Mouse (Mus musculus) liver, adult 2 months (tissue): ENCODE measurements around the gene Il11. TPM values are rescaled to one million over a fixed set of nuclear protein-coding genes. Genes with fewer than 3 reads are reported as not detected.
"Not testable (repeated sequence)": the region's sequence is repeated elsewhere in the genome, so short reads cannot be mapped to it uniquely, and the experiment has no call there.

Source experiments
- DNase-seq: peaks from one replicate; pipeline ENCODE4 v3.0.0-alpha.2; 2011; ENCODE audit warnings: low read depth, low spot score; ENCODE audit errors: extremely low read depth
- H3K27ac ChIP-seq: fragments of 200-500 bp; replicated peaks from 2 replicates; pipeline ENCODE4 v1.5.1; 2012; ENCODE audit warnings: low read depth, mild to moderate bottlenecking, control low read depth, inconsistent platforms, low read length; ENCODE audit not compliant: insufficient read depth
- H3K27me3 ChIP-seq: fragments of 200-500 bp; 2 replicates; pipeline ENCODE4 v1.6.1; 2012; ENCODE audit warnings: mild to moderate bottlenecking, moderate library complexity, low read length, inconsistent platforms; ENCODE audit not compliant: control insufficient read depth, insufficient read depth
- H3K36me3 ChIP-seq: fragments of 200-500 bp; 2 replicates; pipeline ENCODE4 v1.6.1; 2012; ENCODE audit warnings: low read length, inconsistent platforms; ENCODE audit not compliant: control insufficient read depth, insufficient read depth
- H3K4me1 ChIP-seq: fragments of 200-500 bp; 2 replicates; pipeline ENCODE4 v1.6.1; 2011; ENCODE audit warnings: low read length; ENCODE audit not compliant: control insufficient read depth, insufficient read depth
- H3K4me3 ChIP-seq: fragments of 200-500 bp; 2 replicates; pipeline ENCODE4 v1.5.1; 2011; ENCODE audit warnings: low read depth, mild to moderate bottlenecking, control low read depth, low read length, moderate library complexity; ENCODE audit not compliant: insufficient read depth
- H3K79me2 ChIP-seq: fragments of 200-500 bp; 2 replicates; pipeline ENCODE4 v1.6.1; 2012; ENCODE audit warnings: inconsistent platforms, mild to moderate bottlenecking, low read length, moderate library complexity; ENCODE audit not compliant: control insufficient read depth, insufficient read depth
- H3K9ac ChIP-seq: fragments of 200-500 bp; 2 replicates; pipeline ENCODE4 v1.6.1; 2012; ENCODE audit warnings: low read depth, mild to moderate bottlenecking, control low read depth, inconsistent platforms, low read length
- CTCF ChIP-seq: fragments of 200-500 bp; IDR thresholded peaks from 2 replicates; pipeline ENCODE4 v1.5.1; 2011; ENCODE audit warnings: low read depth, low read length, control low read depth
- POLR2A ChIP-seq: fragments of 200-500 bp; IDR thresholded peaks from 2 replicates; pipeline ENCODE4 v1.6.1; 2011; ENCODE audit warnings: low read length, control low read depth; ENCODE audit not compliant: insufficient read depth; ENCODE audit errors: extremely low read depth
- WGBS: fragments of 180-500 bp; shearing (Covaris S2); methylation state at CpG from one replicate; pipeline ENCODE4 v1.1.7; 2018; 5-methylcytosine and 5-hydroxymethylcytosine counted together
- polyA plus RNA-seq: library from polyadenylated mRNA; depleted of rRNA; stranded (reverse); fragments of >200 nt; gene quantifications from 2 replicates; pipeline ENCODE4 v1.2.3, GENCODE M21; 2012; rRNA removed
- total RNA-seq: library from RNA; depleted of rRNA; stranded (reverse); fragments of >200 nt; gene quantifications from 2 replicates; pipeline ENCODE4 v1.2.3, GENCODE M21; 2014; rRNA removed

Gene Il11
- total RNA-seq (not detected in 2 replicates), polyA plus RNA-seq (0.09 TPM in 1 of 2 replicates, not detected in the other)

- H3K27me3 ChIP-seq: peaks cover 3% of the 10 kb centered on the region; the same call in 1 of the 2 replicates
- H3K4me3 ChIP-seq: no peak within 1 kb of the TSS
- peaks cover 4% of the 10 kb centered on the region; the same call in 1 of the 2 replicates for H3K79me2 ChIP-seq
- H3K9ac ChIP-seq: no peak within 1 kb of the TSS
- H3K4me1 ChIP-seq: no peaks in the 10 kb centered on the region
- H3K27ac ChIP-seq: no peak within 1 kb of the TSS
- TF ChIP-seq POLR2A (no peak), CTCF (no peak)
- 83% methylated on average over 2 of the region's 2 CpGs for WGBS
- no peak for DNase-seq
- H3K36me3 ChIP-seq: no peaks in the 10 kb centered on the region; the same call in 1 of the 2 replicates
These were observed at the start of gene Il11, which contains the start of gene Tmem190 for GRCm38 (mm10) chr7:4782759-4783158. Gene Il11 (minus strand): TSS chr7:4782859. Gene Tmem190 (plus strand): TSS chr7:4782937.

GRCm38 (mm10) chr7:4830476-4830875, 47.8 kb upstream of the Il11 start:
- Histone ChIP-seq H3K36me3 (no peaks in the 10 kb centered on the region), H3K4me1 (no peaks in the 10 kb centered on the region), H3K27ac (no peak overlapping the region), H3K4me3 (no peak overlapping the region), H3K27me3 (peaks cover 7% of the 10 kb centered on the region; the same call in 1 of the 2 replicates), H3K79me2 (no peaks in the 10 kb centered on the region), H3K9ac (no peak overlapping the region)
- TF ChIP-seq POLR2A (no peak), CTCF (no peak)
- DNase-seq: no peak
- WGBS: 11% methylated on average over 12 of the region's 12 CpGs

- Histone ChIP-seq H3K27ac (no peak overlapping the region), H3K36me3 (no peaks in the 10 kb centered on the region), H3K9ac (no peak overlapping the region), H3K4me1 (no peaks in the 10 kb centered on the region), H3K79me2 (no peaks in the 10 kb centered on the region), H3K27me3 (0 out of 2 replicates have a peak, but pooled peaks cover 2% of the 10 kb centered on the region), H3K4me3 (no peak overlapping the region)
- DNase-seq: no peak
- TF ChIP-seq POLR2A: no peak
- 62% methylated on average over 4 of the region's 4 CpGs for WGBS
These were observed 42.7 kb upstream of the Il11 start for GRCm38 (mm10) chr7:4825365-4825764.

- H3K9ac ChIP-seq: no peak overlapping the region
- WGBS: 80% methylated on average over 6 of the region's 6 CpGs
- TF ChIP-seq CTCF: no peak
- no peak for TF ChIP-seq POLR2A
- no peak overlapping the region for H3K4me3 ChIP-seq
- H3K79me2 ChIP-seq: no peaks in the 10 kb centered on the region
- DNase-seq: no peak
- H3K4me1 ChIP-seq: no peaks in the 10 kb centered on the region
- H3K27me3 ChIP-seq: no peaks in the 10 kb centered on the region
- H3K27ac ChIP-seq: no peak overlapping the region
- no peaks in the 10 kb centered on the region for H3K36me3 ChIP-seq
These were observed 39.7 kb upstream of the Il11 start for GRCm38 (mm10) chr7:4822162-4822907.

- no peak overlapping the region for H3K9ac ChIP-seq
- no peak overlapping the region for H3K27ac ChIP-seq
- TF ChIP-seq POLR2A: no peak
- TF ChIP-seq CTCF: no peak
- H3K4me3 ChIP-seq: no peak overlapping the region
- no peaks in the 10 kb centered on the region for H3K4me1 ChIP-seq
- no peaks in the 10 kb centered on the region for H3K27me3 ChIP-seq
- DNase-seq: no peak
- H3K36me3 ChIP-seq: no peaks in the 10 kb centered on the region
- no peaks in the 10 kb centered on the region for H3K79me2 ChIP-seq
- 92% methylated on average over 4 of the region's 4 CpGs for WGBS
These were observed 39.0 kb upstream of the Il11 start for GRCm38 (mm10) chr7:4821690-4822089.

- H3K4me1 ChIP-seq, H3K27ac ChIP-seq, H3K36me3 ChIP-seq, H3K79me2 ChIP-seq, DNase-seq, H3K4me3 ChIP-seq, H3K9ac ChIP-seq, H3K27me3 ChIP-seq: not testable (repeated sequence)
- 88% methylated on average over 7 of the region's 7 CpGs for WGBS
These were observed 38.3 kb upstream of the Il11 start for GRCm38 (mm10) chr7:4820925-4821324.
